Mouse (Mus musculus) lung, postnatal 10 days (tissue): ENCODE data around the gene Plekho2.

ENCODE experiments used
- DNase-seq: peaks from one replicate; pipeline ENCODE4 v3.0.0; 2021

Plekho2 gene

DNA sequence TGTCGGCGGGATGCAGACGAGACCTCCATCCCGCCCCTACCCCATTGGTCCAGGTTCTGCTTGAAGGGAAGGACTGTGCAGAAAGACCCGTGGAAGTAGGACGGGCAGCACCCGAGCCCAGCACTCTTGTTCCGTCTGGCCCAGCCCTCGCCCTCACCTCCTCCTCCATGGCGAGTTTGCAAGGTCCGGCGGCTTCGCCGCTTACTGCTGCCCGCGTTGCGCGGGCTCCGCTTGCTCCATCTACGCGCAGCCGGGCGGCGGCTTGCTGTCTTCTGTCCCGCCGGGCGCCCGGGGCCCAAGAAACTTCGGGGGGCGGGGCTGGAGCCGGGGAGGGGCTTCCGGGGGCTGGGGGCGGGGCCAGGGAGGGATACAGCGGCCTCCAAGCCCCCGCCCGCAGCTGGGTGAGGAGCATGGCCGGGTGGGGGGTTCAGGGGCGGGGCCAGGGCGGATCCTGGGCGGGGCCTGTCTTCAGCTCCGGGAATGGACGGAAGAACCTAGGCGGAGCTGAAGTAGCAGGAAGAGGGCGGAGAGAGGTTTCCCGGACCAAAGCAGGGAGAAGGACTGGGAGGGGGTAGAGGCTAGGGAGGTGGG is at the start of gene Plekho2:
TSS of gene Plekho2 (minus strand) at position 260 of the 591 bp plus-strand sequence.
- DNase-seq = peak; percentile 96

DNA sequence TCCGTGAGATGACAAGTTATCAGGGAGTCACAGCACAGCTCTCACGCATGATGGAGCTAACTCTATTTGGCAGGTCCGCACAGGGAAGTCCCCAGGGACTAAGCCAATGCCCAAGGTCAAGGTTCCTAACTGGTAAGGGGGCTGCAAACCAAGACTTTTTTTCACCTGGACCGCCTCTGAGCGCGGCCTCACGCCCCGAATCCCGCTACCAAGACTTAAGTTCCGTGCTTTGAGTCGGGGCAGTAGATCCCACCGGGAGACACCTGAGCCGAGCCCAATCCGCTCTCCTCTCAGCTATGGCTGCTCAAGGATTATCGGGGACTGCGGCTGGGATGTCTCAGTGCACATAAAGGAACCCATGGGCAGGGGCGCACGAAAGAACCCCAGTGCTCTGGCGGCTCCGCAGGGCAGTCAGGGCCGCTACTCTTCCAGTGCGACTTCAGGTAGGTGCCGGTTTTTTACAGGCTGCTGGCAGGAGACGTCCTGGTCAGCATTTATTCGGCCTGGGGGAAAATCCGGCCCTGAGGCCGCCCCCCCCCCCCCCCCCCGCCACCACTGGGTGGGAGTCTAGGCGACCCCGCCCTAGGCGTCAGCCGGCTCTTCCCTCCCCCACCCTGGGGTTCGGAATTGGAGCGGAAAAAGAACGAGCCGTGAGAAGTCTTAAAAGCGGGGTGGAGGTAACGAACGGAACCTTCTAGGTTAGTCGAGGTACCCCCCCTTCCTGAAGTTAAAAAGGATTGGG is 49.4 kb upstream of the Plekho2 start, which contains the start of gene Rbpms2:
TSS of gene Rbpms2 (plus strand) at position 624 of the 742 bp plus-strand sequence.
- DNase-seq = peak; percentile 55

DNA sequence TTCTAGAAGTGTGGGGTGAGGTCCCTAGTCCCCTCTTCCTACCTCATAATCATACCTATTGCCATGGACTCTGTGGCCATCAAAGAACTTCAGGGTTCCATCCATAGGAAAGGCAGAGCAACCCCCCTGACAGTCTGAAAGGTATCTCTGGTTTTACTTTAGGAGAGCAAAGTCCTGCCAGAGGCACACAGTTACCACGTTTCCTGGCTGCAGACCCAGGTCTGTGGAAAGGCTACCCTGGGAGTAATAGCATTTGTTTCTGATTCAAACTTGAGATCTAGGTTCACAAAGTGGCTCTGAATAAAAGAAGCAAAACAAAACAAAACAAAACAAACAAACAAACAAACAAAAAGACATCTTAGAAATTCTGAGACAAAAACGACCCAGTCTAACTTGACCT is 44.4 kb upstream of the Plekho2 start:
- DNase-seq = no peak

DNA sequence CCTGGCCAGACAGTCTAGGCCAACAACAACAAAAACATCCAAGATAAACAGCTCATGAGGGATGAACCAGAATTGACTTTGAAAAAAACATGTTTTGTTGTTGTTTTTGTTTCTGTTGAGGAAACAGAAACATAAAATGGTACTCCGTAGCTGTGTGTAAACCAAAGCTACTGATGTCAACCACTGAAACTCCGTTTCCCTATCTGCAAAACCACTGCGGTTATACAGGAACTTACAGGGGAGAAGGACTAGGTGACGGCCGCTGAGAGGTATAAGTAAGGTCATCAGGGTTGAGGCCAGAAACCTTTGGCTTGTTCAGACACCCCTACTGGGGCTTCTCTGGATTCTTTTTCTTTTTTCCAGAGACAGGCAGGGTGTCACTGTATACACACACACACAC is 43.0 kb upstream of the Plekho2 start:
- DNase-seq = no peak

DNA sequence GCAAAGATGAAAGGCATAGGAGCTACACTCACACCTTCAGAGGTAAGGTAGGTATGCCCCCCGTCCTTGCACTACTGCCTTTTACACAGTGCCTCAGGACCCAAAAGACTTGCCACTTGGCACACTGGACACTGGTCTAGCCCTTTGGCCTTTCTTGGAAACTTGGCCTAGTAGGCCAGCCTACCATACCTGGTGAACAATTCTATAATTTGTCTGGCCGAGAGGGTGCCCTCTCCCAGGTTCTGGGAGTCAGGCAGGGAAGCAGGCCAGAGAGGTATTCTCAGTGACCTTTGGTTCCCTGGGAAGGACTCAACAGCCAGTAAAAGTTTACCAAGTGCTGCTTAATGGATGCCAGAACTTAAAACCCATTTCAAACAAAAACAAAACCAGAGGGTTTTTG is 41.8 kb upstream of the Plekho2 start:
- DNase-seq = no peak

DNA sequence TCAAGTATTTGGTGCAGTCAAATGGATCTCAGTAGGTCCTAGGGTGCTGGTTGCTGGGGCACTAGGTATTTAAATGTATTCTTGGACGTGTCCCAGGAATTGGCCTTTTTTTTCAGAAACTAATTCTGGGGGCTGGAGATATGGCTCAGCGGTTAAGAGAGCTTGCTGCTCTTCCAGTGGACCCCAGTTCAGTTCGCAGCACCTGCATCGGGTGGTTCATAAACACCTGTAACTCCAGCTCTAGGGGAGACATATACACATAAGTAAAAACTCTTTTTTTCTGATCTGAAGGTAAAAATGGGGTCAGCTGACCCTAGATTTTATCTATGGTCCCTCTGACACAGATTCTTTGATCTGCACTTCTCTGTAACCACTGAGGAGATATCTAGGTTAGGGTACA is 41.4 kb upstream of the Plekho2 start:
- no peak for DNase-seq

DNA sequence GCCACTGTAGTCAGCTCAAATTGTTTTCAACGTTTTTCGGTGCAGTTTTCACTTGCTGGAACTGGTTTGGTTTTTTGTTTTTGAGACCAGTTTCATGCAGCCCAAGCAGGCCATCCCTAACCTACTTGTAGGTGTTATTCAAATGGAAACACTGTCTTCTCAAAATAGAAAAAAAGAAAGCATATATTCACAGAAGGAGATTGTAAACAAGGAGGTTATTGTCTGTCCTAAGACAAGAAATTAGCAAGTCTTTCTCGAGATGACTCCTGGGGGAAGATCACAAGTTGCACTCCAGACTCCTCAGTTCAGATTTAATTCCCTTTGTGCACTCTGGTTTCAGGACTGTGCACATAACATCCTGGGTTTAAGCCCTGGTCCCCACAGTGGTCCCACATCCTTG is 39.5 kb upstream of the Plekho2 start:
- DNase-seq = no peak

DNA sequence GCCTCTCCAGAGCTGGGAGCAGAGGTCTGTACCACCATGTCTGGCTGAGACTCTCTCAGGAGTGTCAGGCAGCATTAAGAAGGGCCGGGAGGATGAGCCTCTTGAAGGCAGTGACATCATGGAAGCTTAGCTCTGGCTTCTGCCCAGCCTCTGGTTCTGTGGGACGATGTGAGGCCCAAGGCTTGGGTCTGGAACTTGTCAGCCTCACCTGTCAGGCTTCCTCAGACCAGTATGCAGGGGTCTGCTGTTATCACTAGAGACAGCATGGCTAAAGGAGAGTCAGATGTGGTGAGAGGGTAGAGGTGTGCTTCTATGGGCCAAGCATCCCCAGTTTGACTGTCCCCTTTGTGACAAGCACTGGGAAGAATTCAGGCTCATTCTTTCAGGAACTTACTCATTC is 33.3 kb upstream of the Plekho2 start:
- DNase-seq = no peak

DNA sequence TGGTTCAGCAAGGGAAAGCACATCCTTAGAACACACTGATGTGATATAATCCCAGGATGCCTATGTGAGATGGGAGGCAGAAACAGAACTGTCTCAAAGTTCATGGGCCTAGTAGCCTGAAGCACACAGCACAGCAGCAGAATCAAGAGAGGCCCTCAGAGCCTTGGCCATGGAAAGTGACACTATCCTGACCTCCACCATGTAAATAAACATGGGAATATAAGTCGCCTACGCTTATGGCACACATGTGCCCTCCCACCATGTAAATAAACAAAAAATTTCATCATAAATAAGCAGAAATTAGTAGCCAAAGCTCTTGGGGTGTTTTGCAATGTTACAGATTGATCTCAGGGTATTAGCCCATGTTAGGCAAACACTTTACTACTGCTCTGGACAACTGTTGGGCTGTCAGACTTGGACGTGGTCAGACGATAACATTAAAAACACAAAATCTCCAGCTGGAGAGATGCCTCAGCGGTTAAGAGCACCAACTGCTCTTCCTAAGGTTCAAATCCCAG is 32.2 kb upstream of the Plekho2 start:
- no peak for DNase-seq

DNA sequence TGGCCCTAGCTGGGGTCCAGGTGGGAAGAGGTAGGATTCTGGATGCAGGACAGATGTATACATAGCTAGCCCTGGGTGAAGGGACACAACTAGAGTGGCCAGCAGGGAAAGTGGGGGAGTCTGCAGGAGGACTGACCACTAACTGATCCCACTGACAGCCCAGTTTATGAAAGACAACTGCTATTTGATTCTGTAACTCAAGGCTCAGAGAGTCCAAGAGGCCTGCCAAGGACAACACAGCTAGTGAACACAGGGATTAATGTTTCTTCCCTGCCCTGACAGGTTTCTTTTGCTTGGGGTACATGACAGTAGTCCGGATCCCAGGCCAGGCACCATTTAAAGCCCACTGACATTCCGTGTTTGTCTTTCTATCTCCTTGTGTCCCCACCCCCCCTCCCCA is 27.3 kb upstream of the Plekho2 start:
- DNase-seq = no peak

DNA sequence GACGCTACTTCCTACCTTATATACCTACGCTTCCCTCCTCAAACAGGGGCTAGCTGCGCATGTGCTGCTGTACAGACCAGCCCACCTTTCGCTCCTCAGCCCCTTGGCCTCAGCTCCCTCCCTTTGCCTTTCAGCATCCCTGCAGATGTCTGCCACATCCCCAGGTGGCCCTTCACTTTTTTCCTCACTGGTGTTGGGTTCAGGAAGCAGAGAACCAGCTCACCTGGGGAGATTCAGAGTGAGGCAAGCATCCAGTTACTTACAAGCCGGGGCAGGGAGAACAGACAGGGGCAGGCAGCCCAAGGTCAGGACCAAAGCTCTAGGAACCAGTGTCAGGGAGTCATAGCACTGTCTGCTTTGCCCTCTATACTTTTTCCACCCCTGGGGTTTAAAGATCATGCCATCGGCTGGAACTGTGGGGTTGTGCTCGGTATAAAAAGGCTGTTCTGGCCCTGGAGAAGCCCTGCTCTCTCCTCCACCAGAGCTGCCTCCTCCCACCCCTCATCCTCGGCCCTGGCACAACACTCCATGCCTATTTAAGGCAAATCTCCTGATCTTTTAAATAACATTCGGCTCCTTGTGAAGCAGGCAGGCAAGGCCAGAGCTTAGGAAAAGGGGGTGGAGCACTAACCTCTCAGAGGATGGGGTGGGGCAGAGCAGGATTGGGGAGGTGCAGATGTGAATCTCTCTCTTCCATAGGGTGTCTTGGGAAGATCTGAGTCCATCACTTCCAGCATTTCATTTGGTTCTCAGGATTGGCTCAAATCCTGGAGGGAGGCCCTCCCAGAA is 26.7 kb upstream of the Plekho2 start:
- DNase-seq = no peak

DNA sequence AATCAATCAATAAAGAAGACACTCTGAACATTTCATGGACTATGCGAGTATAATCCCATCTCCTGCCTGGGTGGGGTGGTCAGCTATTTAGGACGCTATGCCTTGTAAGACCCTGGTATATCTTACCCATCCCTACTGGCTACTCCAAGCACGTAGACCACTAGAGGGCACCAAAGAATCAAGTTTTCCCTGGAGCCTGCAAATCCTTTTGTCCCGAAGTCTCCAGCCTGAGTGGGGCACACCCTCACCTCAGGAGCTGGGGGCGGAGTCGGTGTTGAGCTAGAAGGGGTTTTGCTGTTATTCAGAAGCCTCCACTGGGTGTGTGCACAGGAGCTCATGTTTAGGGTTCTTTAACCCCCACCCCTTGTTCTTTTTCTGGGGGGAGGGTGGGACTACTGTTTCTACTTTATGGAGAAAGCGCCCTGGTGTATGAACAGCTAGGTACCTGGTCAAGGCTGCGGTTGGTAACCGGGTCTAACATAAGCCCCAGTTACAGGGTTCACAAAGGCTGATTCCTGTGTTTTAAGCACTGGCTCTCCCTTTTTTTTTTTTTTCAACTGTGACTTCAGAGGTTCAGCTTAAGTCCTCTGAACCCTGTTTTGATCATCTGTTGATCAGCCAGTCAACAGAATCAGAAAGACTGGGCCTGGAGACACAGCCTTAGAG is 25.8 kb upstream of the Plekho2 start:
- peak; percentile 89 for DNase-seq

DNA sequence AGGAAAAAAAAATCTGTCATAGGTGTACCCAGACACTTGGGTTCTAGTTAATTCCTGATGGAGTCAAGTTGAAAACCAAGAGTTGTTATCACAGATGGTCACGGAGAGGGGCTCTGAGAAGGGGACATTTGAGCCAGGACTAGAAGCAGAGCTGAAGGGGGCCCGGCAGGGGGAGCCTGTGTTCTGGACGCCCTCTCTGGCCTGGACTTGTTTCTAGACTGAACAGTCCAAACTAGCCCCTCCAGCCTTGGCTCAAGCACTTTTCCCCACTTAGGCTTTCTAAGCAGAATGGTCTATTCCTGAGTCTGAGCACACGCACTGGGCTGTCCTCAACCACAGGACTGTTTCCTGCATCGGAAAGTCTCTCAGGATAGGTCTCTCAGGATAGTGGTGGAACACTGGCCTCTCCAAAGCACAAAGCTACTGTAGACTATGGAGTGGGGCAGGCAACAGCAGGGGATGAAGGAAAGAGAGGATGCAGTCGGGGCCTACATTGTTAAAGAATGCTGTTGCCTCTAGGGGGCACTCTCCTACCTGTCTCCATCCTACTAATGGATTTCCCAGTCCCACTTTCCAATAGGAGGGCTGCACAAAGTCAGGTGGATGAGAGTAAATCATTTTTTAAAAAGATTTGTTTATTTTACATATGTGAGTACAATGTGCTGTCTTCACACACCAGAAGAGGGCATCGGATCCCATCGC is 23.7 kb upstream of the Plekho2 start:
- DNase-seq = peak; percentile 53

DNA sequence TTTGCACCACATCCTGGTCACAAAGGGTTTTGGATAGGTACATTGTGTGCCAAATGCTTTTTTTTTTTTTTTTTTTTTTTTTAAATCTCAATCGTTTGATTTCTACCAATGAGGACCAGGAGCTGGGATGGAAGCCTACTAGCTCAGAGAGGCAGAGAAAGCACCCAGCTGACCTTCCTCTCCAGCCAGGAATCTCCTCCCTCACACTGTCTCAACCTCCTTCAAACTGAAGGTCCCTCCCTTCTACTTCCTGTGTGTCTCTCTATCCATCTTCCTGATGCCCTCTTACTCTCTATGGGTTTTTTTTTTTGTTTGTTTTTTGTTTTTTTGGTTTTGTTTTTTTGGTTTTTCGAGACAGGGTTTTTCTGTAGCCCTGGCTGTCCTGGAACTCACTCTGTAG is 21.1 kb upstream of the Plekho2 start:
- no peak for DNase-seq

DNA sequence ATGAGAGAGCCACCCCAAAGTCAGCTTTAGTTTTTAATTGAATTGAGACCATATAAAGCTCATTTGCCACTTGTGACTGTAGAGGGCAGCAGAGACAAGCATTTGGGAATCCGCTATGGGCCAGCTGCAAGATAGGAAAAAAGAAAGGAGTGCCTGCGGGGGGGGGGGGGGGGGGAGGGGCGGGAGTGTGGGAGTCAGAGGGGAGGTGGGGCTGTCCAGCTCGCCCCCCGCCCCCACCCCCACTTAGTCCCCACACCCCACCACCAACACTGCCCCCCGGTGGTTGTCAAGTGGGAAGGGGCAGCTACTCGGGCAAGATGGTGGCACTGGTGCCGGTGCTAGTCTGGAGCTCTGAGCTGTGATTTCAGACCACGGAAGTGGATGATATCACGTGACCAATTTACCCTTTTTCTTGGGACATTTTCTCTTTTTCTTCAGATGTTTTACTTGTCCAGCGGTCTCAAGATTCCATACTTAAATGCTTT is 19.0 kb upstream of the Plekho2 start:
- DNase-seq = peak; percentile 80

DNA sequence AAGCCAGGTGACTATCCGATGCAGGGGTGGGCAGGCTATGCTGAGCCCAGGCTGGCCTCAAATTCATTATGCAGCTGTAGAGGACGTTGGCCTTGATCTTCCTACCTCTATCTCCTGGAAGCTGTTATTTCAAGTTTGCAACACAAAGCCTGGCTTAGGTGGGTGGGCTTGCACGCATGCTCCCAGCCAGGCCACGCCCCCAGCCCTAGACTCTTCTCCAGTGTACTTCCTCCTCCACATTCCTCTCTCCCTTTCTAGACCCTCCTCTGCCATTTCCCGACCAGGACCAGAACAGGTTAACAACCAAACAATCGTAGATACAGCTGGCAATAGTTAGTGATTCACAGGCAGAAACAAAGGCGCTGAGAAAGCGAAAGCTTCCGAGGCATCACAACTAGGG is 13.8 kb upstream of the Plekho2 start:
- no peak for DNase-seq

DNA sequence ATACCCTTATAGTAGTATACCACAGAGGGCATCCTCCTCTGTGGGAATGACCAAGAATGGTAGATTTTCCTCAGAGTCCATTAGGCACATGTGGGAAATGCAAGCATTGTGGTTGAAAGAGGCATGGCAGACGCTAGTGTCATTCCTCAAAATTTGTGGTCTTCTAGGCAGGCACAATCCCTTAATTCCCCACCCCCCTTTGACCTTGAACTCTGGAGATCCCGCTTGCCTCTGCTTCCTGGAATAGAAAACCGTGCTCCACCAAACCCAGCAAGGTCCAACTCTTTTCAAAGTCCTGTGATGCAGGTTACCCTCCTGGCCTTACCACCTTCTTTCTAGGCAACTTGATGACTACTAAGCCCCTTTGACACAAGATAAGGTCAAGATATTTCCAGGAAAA is 12.9 kb upstream of the Plekho2 start:
- DNase-seq = no peak

DNA sequence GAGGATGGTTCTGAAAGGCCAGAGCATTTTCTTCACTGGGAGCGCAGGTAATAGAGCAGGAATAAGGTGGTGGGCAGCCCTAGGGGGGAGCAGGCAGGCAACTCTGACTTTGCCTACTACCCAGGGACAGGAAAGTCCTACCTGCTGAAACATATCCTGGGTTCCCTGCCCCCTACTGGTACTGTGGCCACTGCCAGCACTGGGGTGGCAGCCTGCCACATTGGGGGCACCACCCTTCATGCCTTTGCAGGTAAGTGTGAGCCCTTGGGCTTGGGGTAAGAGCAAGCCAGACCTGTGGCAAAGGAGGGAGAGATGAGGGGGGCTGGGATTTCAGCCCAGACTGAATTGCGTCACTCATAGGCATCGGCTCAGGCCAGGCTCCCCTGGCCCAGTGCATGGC is 9.3 kb upstream of the Plekho2 start:
- DNase-seq = no peak

DNA sequence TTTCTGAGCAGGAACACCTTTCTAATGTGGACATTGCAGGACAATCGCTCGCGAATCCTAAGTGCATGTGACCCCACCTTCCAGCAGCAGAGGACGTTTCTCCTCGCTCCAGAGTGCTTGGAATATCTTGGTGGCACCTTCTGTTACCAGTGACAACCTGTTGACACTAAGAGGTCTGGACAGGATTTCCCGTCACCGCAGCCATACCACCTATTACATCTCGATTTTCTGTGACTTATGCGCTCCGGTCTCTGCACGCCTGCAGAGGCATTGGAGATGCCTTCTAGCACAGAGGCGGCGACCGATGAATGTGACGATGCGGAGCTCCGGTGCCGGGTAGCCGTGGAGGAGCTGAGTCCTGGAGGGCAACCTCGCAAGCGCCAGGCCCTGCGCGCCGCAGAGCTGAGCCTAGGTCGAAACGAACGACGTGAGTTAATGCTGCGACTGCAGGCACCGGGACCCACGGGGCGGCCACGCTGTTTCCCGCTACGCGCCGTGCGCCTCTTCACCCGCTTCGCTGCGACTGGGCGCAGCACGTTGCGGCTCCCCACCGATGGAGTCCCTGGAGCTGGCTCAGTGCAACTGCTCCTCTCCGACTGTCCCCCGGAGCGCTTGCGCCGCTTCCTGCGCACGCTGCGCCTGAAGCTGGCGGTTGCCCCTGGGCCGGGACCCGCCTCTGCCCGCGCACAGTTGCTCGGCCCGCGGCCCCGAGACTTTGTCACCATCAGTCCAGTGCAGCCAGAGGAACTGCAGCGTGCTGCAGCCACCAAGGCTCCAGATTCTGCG is 7.9 kb upstream of the Plekho2 start:
- DNase-seq = no peak

DNA sequence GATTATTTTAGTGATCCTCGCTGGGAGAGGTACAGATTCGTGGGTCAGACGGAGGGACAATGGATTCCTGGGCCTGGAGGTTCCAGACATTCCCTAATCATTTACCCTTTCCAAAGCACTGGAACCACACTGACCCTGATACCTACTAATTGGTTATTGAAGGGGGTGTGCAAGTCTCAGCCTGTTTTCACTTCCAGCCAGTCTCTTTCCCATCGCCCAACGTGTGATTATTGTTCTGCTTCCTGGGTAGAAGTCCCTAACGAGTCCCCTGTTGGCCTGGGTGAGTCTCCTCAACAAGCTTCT is 7.4 kb upstream of the Plekho2 start:
- no peak for DNase-seq

DNA sequence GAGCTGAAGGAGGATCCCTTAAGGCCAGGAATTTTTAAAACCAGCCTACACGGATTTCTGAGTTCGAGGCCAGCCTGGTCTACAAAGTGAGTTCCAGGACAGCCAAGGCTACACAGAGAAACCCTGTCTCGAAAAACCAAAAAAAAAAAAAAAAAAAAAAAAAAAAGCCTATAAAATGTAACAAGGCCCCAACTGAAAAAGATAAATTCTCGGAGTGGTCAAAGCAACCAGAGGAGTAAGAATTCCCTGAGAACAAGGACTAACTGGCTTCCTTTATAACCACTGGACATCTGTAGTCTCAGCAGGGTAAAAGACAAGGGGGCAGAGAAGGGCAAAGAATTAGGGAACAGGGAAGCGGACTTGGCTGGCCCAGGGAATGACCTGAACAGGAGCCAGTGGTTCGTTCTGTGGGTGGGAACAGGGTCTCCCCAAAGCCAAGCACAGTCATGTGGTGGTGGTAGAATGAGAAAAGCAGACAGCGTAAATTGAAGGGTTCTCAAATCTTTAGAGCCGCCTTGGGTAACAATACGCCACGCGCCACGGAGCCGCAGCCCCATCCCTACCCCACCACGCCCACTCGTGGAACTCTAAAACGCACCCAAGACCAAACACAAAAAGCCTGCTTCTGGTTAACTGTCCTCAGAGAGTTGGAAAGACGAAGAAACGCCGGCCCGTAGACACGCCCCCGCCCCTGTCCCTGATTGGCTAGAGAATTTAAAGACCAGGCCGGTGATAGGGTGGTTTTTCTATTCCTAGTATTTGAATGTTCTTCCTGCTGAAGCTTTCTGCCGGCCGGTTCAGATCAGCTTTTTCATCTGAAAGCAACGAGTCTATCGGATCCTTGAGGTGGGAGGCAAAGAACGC is 6.8 kb upstream of the Plekho2 start, which contains the start of gene Pif1:
TSS of gene Pif1 (plus strand) at position 755 of the 864 bp plus-strand sequence.
- peak; percentile 91 for DNase-seq
